Mouse (Mus musculus): Measurements from ENCODE around the gene Alox5. TPM values are rescaled to one million over a fixed set of nuclear protein-coding genes. Genes with fewer than 3 reads are reported as not detected.

Alox5 gene
- total RNA-seq, 2 experiments from 2014 or later, result 1.7 to 2.6 TPM

DNA sequence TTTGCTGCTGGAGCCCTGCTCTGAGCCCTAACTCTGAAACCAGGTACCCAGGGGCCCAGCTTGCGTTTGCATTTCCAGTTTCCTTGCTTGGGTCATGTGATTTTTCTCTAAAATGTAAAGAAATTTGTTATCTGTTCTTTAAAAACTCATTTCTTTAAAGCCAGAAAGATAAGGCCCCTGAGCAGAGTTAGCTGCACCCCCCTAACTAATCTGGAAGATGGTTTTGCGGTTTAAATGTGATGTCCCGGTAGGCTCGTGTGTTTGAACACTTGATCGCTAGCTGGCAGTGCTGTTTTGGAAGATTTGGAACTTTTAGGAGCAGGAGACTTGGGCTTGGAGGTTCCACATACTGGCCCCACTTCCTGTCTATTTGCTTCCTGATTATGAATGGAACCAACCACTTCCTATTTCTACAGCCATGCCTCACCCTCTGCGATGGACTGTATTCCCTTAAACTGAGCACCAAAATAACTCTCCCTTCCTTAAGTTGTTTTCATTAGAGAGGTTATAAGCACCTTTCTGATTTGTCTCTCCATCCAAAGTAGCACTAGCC lies 44.9 kb downstream of the Alox5 start:
- DNase-seq (ENCODE audit: extremely low spot score in 1 of 2, low spot score in 2 of 2), result no peak
- Histone ChIP-seq H3K4me3 (no peak overlapping the region), H3K27ac (no peak overlapping the region)
- intact Hi-C loops (cut with DNase I), result loop anchor here (5.0 kb wide), 1 partner anchor 404 kb away; no protein-coding TSS in a partner anchor
- TF ChIP-seq CTCF (IDR thresholded peaks at IDR 0.05), result no peak

- H3K27ac ChIP-seq, result no peak overlapping the region
- no peak for DNase-seq (ENCODE audit: extremely low spot score in 1 of 2, low spot score in 2 of 2)
- no peak overlapping the region for H3K4me3 ChIP-seq
- TF ChIP-seq CTCF (IDR thresholded peaks at IDR 0.05), result no peak
- intact Hi-C loops (cut with DNase I), result loop anchor here (5.0 kb wide), 1 partner anchor 403 kb away; no protein-coding TSS in a partner anchor
These were observed 45.8 kb downstream of the Alox5 start for GRCm38 (mm10) chr6:116415126-116415676.

GRCm38 (mm10) chr6:116412546-116413325 lies 48.2 kb downstream of the Alox5 start:
- Histone ChIP-seq H3K27ac (no peak overlapping the region), H3K4me3 (no peak overlapping the region)
- intact Hi-C loops (cut with DNase I), result no loop called here
- no peak for TF ChIP-seq CTCF (IDR thresholded peaks at IDR 0.05)
- DNase-seq (ENCODE audit: extremely low spot score in 1 of 2, low spot score in 2 of 2), result no peak

GRCm38 (mm10) chr6:116411716-116412115 lies 49.3 kb downstream of the Alox5 start:
- no peak overlapping the region for H3K4me3 ChIP-seq
- H3K27ac ChIP-seq, result no peak overlapping the region
- intact Hi-C loops (cut with DNase I), result no loop called here
- no peak for DNase-seq (ENCODE audit: extremely low spot score in 1 of 2, low spot score in 2 of 2)
- no peak for TF ChIP-seq CTCF (IDR thresholded peaks at IDR 0.05)

- DNase-seq (ENCODE audit: extremely low spot score in 1 of 2, low spot score in 2 of 2), result no peak
- intact Hi-C loops (cut with DNase I), result no loop called here
- no peak for TF ChIP-seq CTCF (IDR thresholded peaks at IDR 0.05)
- no peak overlapping the region for H3K4me3 ChIP-seq
- no peak overlapping the region for H3K27ac ChIP-seq
These were observed 50.5 kb downstream of the Alox5 start for GRCm38 (mm10) chr6:116410436-116410835.

DNA sequence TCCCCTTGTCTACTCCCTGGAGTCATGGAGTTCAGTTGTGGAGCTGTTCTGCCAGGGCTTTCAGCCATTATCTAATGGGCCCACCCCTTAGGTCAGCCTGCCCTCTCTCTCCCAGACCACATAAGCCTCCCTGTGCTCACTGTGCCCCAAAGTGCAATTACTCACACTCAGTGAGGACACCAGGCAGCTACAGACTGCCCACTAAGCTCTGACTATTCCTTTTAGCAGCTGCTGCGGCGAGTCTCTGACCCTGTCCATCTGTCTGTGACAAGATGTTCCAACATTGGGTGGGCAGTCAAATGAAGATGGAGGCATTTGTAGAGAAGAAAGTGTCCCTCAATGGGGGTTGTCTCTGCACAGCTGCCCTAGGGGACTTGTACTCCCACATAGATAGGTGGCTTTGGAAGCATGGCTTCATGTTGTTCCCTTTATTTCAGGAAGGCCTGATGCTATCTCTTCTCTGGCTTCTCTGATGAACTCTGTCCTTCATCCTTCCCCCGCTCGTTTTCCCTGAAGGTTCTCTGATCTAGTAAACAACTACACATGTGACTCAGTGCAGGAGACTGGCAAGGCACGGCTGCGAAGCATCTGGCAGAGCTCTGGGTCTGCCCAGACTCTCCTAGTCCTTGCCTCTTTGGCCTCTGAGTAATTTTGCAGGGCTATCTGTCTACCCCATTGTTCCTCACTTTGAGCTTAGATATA lies 52.9 kb downstream of the Alox5 start:
- intact Hi-C loops (cut with DNase I), result loop anchor here (5.0 kb wide), 1 partner anchor 71 kb away; the partner anchor contains the start of gene March8
- H3K27ac ChIP-seq, result no peak overlapping the region
- H3K4me3 ChIP-seq, result no peak overlapping the region
- no peak for TF ChIP-seq CTCF (IDR thresholded peaks at IDR 0.05)
- DNase-seq (ENCODE audit: extremely low spot score in 1 of 2, low spot score in 2 of 2), result no peak

DNA sequence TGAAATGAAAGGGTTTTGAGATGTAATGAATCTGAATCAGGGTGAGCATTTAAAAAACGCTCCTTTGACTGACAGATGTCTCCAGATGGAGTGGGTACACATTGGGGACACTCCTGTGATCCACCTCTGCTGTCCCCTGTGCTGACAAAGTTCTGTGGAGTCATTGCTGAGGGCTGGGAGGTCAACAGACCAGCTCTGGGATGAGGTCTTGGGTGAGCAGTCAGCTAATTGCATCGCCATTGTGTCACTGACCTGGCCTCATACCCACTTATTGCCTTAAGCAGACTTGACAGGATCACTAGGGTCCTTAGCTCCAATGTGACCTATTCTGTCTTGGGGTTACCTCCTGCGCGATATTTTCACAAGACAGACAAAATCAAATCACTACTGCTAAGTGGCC lies 53.8 kb downstream of the Alox5 start:
- intact Hi-C loops (cut with DNase I), result loop anchor here (5.0 kb wide), 1 partner anchor 70 kb away; the partner anchor contains the start of gene March8
- TF ChIP-seq CTCF (IDR thresholded peaks at IDR 0.05), result no peak
- no peak for DNase-seq (ENCODE audit: extremely low spot score in 1 of 2, low spot score in 2 of 2)
- H3K27ac ChIP-seq, result no peak overlapping the region
- H3K4me3 ChIP-seq, result no peak overlapping the region

- Histone ChIP-seq H3K27ac (no peak overlapping the region), H3K4me3 (no peak overlapping the region)
- TF ChIP-seq CTCF (IDR thresholded peaks at IDR 0.05), result no peak
- DNase-seq (ENCODE audit: extremely low spot score in 1 of 2, low spot score in 2 of 2), result no peak
- intact Hi-C loops (cut with DNase I), result loop anchor here (5.0 kb wide), 1 partner anchor 69 kb away; the partner anchor contains the start of gene March8
These were observed 54.3 kb downstream of the Alox5 start for GRCm38 (mm10) chr6:116406680-116407079.

DNA sequence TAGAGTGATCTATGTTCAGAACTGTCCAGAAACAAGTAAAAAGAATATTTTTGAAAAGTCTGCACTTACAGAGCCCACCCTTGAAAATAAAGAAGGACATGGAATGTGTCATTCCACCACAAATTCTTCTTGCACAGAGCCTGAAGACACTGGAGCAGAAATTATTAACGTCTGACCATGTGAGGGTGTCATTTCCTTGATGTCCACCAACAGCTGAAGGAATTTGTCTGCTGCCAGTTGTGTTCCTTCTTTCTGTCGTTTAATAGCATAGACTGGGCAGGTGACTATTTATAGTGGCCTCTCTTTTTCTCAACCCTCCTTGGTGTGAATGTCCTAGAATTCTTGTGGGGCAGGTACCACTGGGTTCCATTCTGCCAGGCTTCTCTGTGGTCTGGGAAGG lies 54.8 kb downstream of the Alox5 start:
- DNase-seq (ENCODE audit: extremely low spot score in 1 of 2, low spot score in 2 of 2), result no peak
- Histone ChIP-seq H3K27ac (no peak overlapping the region), H3K4me3 (no peak overlapping the region)
- TF ChIP-seq CTCF (IDR thresholded peaks at IDR 0.05), result no peak
- intact Hi-C loops (cut with DNase I), result loop anchor here (5.0 kb wide), 1 partner anchor 69 kb away; the partner anchor contains the start of gene March8

DNA sequence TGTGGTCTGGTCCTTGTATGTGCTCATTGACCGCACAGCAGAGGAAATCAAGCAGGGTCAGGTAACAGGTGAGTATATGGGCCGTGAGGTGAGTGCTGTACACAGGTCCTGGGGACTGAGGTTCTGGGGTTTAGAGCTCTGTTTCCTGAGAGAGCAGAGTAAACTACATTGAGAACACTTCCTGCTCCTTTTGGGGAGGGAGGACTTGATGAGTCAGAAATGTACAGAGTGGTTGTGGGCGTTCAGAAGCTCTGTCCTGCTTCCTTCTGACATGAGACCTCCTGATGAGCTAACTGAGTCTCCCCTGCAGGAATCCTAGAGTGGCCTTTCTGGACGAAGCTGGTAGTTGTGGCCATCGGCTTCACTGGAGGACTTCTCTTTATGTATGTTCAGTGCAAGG lies 55.3 kb downstream of the Alox5 start:
- intact Hi-C loops (cut with DNase I), result loop anchor here (5.0 kb wide), 1 partner anchor 68 kb away; the partner anchor contains the start of gene March8
- no peak for TF ChIP-seq CTCF (IDR thresholded peaks at IDR 0.05)
- no peak overlapping the region for H3K4me3 ChIP-seq
- no peak overlapping the region for H3K27ac ChIP-seq
- no peak for DNase-seq (ENCODE audit: extremely low spot score in 1 of 2, low spot score in 2 of 2)

DNA sequence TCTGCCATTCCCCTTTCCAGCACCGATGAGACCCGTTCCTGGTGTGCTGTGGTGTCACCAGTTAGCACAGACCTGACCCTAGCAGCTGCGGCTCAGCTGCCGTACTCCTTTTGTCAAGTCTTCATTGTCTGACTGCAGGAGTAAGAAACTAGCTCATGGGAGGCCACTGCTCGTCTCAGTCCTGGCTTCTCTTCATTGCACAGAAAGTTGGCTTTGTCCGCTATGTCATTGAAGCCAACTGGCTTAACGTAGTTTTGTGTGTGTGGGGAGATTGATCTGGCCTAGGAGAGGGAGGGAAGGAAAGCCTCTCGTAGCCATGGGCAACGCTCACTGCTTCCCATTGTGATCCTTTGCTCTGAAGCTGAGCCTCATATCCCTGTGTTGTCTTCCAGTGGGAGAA lies 55.7 kb downstream of the Alox5 start:
- DNase-seq (ENCODE audit: extremely low spot score in 1 of 2, low spot score in 2 of 2), result no peak
- Histone ChIP-seq H3K27ac (no peak overlapping the region), H3K4me3 (no peak overlapping the region)
- TF ChIP-seq CTCF (IDR thresholded peaks at IDR 0.05), result no peak
- intact Hi-C loops (cut with DNase I), result loop anchor here (5.0 kb wide), 1 partner anchor 68 kb away; the partner anchor contains the start of gene March8

Measured in left cerebral cortex, adult 2 months (tissue).